Mouse (Mus musculus): ENCODE measurements around the gene Iqsec1. TPM values are rescaled to one million over a fixed set of nuclear protein-coding genes. Genes with fewer than 3 reads are reported as not detected.
A peak's percentile ranks its signal among the peaks of the same experiment; 100 is the strongest.

Gene Iqsec1
- total and polyA plus RNA-seq, 2 experiments from 2014 or later, result 12.0 to 93.7 TPM

DNA sequence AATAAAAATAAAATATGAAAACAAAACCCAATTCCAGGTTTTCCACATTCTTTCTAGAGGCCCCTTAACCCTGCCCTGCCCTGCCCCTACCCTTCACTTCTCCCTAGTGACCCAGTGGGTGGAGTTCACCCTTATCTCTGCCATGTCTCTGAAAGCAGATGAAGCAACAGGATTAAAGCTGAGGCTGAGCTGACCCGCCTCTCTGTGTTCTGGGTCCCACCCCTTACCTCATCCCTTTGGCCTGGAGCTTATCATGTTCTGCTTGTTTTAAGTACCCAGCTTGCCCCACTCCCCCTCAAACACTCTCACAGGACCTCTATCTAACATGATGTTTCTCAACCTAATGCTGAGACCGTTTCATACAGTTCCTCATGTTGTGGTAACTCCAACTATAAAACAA is 238.4 kb downstream of the Iqsec1 start:
- Histone ChIP-seq H3K4me3 (ENCODE audit: low read depth, low read length) (no peak overlapping the region), H3K9me3 (replicated peaks; ENCODE audit: control insufficient read depth, low read length) (no peaks in the 10 kb centered on the region), H3K4me2 (ENCODE audit: low read depth, low read length) (no peak overlapping the region), H3K36me3 (replicated peaks; ENCODE audit: control insufficient read depth, insufficient read depth, low read length) (no peaks in the 10 kb centered on the region), H3K27me3 (ENCODE audit: control insufficient read depth, insufficient read depth, low read length) (no peaks in the 10 kb centered on the region), H3K9ac (replicated peaks; ENCODE audit: low read depth, low read length) (no peak overlapping the region), H3K4me1 (ENCODE audit: control insufficient read depth, insufficient read depth) (peaks cover 24% of the 10 kb centered on the region), H3K27ac (ENCODE audit: low read depth) (no peak overlapping the region)
- ATAC-seq (ENCODE audit: insufficient read depth, low read depth), result no peak
- 18% methylated on average over 2 of the region's 2 CpGs for WGBS
- TF ChIP-seq CTCF (IDR thresholded peaks at IDR 0.05; ENCODE audit: low read depth) (no peak), EP300 (IDR thresholded peaks at IDR 0.05; ENCODE audit: low read depth) (no peak)
- DNase-seq (ENCODE audit: low spot score), result no peak

DNA sequence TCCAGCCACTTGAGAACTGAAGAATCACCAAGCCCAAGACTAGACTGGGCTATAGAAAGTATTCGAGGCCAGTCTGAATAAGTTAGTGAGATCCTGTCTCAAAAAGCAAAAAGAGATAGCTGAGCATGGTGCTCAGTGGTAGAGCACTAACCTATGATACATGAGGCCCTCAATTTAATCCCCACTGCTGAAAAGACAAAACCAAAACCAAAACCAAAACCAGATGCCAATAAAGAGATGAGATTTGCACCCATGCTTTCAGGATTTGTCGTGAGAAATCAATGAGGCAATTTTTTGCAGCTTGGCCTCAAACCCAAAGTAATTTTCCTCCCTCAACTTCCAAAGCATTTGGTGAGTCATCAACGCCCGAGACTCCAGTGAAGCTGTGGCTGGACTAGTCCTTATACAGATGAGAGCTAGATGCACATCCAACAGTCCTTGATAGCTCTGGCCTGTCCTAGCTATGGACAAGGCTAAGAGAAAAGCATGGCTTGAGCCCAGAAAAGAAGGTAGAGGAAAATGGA is 239.0 kb downstream of the Iqsec1 start:
- Histone ChIP-seq H3K4me1 (ENCODE audit: control insufficient read depth, insufficient read depth) (peaks cover 24% of the 10 kb centered on the region), H3K9me3 (replicated peaks; ENCODE audit: control insufficient read depth, low read length) (no peaks in the 10 kb centered on the region), H3K4me2 (ENCODE audit: low read depth, low read length) (no peak overlapping the region), H3K27me3 (ENCODE audit: control insufficient read depth, insufficient read depth, low read length) (no peaks in the 10 kb centered on the region), H3K36me3 (replicated peaks; ENCODE audit: control insufficient read depth, insufficient read depth, low read length) (no peaks in the 10 kb centered on the region), H3K9ac (replicated peaks; ENCODE audit: low read depth, low read length) (no peak overlapping the region), H3K4me3 (ENCODE audit: low read depth, low read length) (no peak overlapping the region), H3K27ac (ENCODE audit: low read depth) (no peak overlapping the region; the same call in 1 of the 2 replicates)
- WGBS, result 72% methylated on average over 4 of the region's 4 CpGs
- DNase-seq (ENCODE audit: low spot score) (no peak), ATAC-seq (ENCODE audit: insufficient read depth, low read depth) (no peak)
- no peak for TF ChIP-seq CTCF (IDR thresholded peaks at IDR 0.05; ENCODE audit: low read depth)

GRCm38 (mm10) chr6:90748976-90749375 is 239.5 kb downstream of the Iqsec1 start:
- DNase-seq (ENCODE audit: low spot score), result no peak
- Histone ChIP-seq H3K9me3 (replicated peaks; ENCODE audit: control insufficient read depth, low read length) (no peaks in the 10 kb centered on the region), H3K27ac (ENCODE audit: low read depth) (no peak overlapping the region), H3K4me3 (ENCODE audit: low read depth, low read length) (no peak overlapping the region), H3K27me3 (ENCODE audit: control insufficient read depth, insufficient read depth, low read length) (no peaks in the 10 kb centered on the region), H3K4me2 (ENCODE audit: low read depth, low read length) (no peak overlapping the region), H3K9ac (replicated peaks; ENCODE audit: low read depth, low read length) (no peak overlapping the region), H3K36me3 (replicated peaks; ENCODE audit: control insufficient read depth, insufficient read depth, low read length) (no peaks in the 10 kb centered on the region), H3K4me1 (ENCODE audit: control insufficient read depth, insufficient read depth) (peaks cover 24% of the 10 kb centered on the region)
- ATAC-seq (ENCODE audit: insufficient read depth, low read depth), result no peak
- no peak for TF ChIP-seq CTCF (IDR thresholded peaks at IDR 0.05; ENCODE audit: low read depth)
- TF ChIP-seq EP300 (IDR thresholded peaks at IDR 0.05; ENCODE audit: low read depth), result no peak

DNA sequence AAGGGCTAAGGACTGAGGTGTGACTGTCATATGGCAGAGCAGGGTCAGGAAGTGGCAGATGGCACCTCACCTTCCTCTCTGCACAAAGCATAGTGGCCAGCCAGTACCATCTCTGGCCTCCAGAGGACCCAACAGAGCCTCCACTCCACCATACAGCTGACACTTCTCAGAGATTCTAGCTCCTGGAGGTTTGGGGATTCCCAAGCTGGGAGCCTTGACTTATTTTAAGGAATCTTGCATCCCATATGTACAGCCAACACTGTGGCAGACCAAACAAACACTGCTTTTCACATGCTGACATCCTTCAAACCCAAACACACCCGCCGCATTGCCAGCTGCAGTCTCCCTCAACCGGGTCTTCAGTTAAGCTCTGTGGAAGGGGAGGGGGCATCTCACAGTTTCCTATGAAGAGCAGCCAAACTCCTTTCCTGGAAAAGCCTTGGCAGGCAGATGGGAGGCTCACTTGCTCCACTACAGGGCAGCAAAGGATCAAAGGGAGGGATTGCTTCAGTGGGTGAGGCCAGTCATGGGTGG is 242.1 kb downstream of the Iqsec1 start:
- Histone ChIP-seq H3K4me2 (ENCODE audit: low read depth, low read length) (no peak overlapping the region), H3K27me3 (ENCODE audit: control insufficient read depth, insufficient read depth, low read length) (no peaks in the 10 kb centered on the region), H3K4me1 (ENCODE audit: control insufficient read depth, insufficient read depth) (peaks cover 18% of the 10 kb centered on the region), H3K27ac (ENCODE audit: low read depth) (no peak overlapping the region), H3K4me3 (ENCODE audit: low read depth, low read length) (no peak overlapping the region), H3K9me3 (replicated peaks; ENCODE audit: control insufficient read depth, low read length) (no peaks in the 10 kb centered on the region), H3K36me3 (replicated peaks; ENCODE audit: control insufficient read depth, insufficient read depth, low read length) (no peaks in the 10 kb centered on the region), H3K9ac (replicated peaks; ENCODE audit: low read depth, low read length) (no peak overlapping the region)
- 53% methylated on average over 3 of the region's 3 CpGs for WGBS
- ATAC-seq (ENCODE audit: insufficient read depth, low read depth) (no peak), DNase-seq (ENCODE audit: low spot score) (no peak)
- peak; percentile 23 for TF ChIP-seq CTCF (IDR thresholded peaks at IDR 0.05; ENCODE audit: low read depth)
- no peak for TF ChIP-seq EP300 (IDR thresholded peaks at IDR 0.05; ENCODE audit: low read depth)

DNA sequence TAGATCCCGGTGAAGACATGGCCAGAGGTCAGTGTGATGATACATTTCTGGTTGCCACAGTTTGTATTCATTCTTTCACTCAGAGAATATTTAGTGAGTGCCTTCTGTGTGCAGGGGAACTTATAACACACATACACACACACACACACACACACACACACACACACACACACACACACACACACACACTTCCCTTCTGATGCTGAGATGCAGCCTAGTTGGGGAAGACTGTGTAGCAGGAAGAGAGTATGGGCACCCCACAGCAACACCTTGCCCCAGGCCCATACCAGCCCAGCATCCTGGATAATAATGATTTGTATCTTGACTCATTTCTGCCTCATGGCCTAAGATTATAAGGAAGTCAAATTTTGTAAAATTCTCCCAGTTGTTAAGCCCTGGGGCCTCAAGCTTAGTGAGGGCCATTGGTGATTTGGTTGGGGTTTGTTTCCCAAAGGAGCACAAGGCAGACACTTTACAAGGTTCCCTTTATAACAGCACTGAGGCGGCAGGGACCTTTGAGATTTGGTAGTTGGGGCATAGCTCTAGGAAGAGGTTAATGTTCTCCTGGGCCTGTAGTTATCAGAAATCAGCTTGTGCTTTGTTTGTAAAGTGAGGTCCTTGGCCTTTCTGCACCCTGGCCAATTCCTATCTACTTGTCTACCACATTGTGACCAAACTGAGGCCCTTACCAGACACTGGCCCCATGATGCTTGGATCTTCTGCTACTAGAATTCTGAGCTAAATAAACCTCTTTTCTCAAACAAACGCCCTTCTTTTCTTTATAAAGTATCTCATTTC is 242.9 kb downstream of the Iqsec1 start:
- no peak for ATAC-seq (ENCODE audit: insufficient read depth, low read depth)
- H3K9ac ChIP-seq (replicated peaks; ENCODE audit: low read depth, low read length), result no peak overlapping the region
- H3K4me1 ChIP-seq (ENCODE audit: control insufficient read depth, insufficient read depth), result peaks cover 17% of the 10 kb centered on the region
- no peaks in the 10 kb centered on the region for H3K9me3 ChIP-seq (replicated peaks; ENCODE audit: control insufficient read depth, low read length)
- DNase-seq (ENCODE audit: low spot score), result no peak
- no peak overlapping the region for H3K27ac ChIP-seq (ENCODE audit: low read depth)
- TF ChIP-seq CTCF (IDR thresholded peaks at IDR 0.05; ENCODE audit: low read depth), result no peak
- no peak for TF ChIP-seq EP300 (IDR thresholded peaks at IDR 0.05; ENCODE audit: low read depth)
- no peaks in the 10 kb centered on the region for H3K27me3 ChIP-seq (ENCODE audit: control insufficient read depth, insufficient read depth, low read length)
- H3K4me2 ChIP-seq (ENCODE audit: low read depth, low read length), result no peak overlapping the region
- WGBS, result 58% methylated on average over 3 of the region's 3 CpGs
- no peaks in the 10 kb centered on the region for H3K36me3 ChIP-seq (replicated peaks; ENCODE audit: control insufficient read depth, insufficient read depth, low read length)
- H3K4me3 ChIP-seq (ENCODE audit: low read depth, low read length), result no peak overlapping the region

Data from heart, postnatal 0 days (tissue).